Mouse (Mus musculus) T-helper 17 cell (primary cell): ENCODE data around the gene Pold4.

Experiments
- in situ Hi-C, 2 experiments: fragments of 300-600 bp; cut with MboI, MseI; formaldehyde crosslinking; loops; 1 replicate in 1 of 2; 2 replicates in 1 of 2; pipeline ENCODE4 v1.15.1; 2025; ENCODE audit warnings: high pct_unique_total_duplicates in 2 of 2

The Pold4 gene

DNA sequence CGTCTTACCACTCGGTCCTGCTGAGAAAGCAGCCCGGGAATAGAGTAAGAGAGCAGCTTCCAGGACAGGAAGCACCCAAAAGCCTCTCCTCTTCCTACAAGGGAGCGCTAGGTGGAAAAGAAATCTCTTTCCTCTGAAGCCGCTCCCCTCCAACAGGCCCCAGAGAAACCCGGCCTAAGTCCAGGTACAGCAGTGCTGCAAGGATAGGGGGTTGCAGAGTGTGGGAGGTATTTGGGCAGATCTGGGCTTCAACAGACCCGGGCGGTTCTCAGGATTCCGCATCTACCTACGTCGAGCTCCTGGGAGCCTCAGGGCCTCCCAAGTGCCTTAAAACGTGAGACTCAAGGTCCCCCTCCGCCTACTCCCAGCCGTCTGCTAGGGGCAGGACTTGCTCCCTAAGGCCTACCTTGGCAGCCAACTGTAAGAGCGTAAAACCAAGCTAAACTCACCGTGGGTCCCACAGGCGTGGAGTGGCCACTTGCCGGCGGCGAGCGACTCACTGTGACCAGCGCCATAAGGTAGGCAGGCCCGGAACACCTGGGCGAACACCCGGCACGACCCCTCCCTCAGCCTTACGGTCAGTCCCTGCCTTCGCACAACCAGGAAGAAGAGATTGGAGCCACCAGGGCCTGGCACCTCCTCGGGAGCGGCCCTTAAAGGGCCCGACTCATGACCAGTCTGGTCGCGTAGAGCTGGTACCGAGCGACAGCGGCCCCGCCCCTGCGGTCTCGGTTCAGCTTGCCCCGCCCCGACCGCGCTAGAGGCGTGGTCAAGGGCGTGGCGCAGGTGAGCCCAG, 37.1 kb downstream of the Pold4 start, which contains the start of gene Ssh3:
Gene Ssh3 (minus strand): TSS at position 615 of the 796 bp plus-strand sequence.
- in situ Hi-C loops = loop anchor here (5.0 kb wide), 1 partner anchor 44 kb away; no protein-coding TSS in a partner anchor

DNA sequence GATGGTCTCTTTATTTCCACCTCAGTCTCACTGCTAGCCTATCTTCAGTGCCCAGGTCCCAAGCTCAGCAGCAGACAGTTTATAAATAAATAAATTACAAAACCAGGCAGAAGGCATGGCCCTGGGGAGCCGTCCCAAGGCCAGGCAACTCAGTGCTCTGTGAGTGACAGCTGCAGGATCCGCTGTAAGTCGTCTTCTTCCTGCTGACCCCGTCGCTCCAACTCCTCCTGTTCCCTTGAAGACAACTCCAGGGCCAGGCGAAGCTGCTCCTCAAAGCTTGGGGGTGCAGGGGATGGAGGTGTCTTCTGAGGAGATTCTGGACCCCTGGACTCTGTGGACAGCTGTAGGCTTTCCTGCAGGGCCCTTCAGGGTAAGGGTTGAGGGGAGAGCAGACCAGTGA, 38.5 kb downstream of the Pold4 start:
- in situ Hi-C loops = no loop called here

DNA sequence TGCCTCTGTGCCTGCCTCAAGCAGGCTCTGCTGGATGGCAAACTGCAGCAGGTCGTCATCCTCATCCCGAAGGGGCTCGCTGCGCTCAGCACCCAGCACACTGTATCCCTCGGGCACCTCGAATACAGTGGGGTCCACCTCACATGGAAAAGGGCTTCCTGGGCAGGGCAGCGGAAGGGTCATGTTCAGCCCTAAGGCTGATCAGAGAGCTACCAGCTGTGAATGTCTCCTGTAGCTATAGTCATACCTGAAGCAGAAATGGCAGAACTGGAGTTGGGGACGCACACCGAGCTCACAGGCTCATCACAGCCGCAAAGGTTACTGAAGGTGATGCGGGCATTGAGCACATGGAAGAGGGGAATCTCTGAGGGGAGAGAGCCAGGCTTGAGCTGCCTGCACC, 39.3 kb downstream of the Pold4 start:
- in situ Hi-C loops = no loop called here

DNA sequence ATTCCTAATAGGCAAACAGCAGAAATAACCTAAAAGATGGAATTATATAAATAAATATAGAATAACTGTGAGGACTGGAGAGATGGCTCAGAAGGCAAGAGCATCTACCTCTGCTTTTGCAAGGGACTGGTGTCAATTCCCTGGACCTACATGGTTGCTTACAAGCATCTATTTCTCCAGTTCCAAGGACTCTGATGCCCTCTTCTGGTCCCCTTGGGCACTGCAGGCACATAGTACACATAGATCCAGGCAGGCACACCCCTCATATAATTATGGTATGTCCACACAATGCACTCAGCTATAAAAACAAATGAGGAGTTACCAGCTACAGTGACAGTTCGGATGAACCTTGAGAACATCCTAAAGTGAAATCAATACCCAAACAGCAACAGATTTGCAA, 47.8 kb downstream of the Pold4 start:
- in situ Hi-C loops = no loop called here

GRCm38 (mm10) chr19:4280425-4280824, 48.7 kb downstream of the Pold4 start:
- in situ Hi-C loops = no loop called here

DNA sequence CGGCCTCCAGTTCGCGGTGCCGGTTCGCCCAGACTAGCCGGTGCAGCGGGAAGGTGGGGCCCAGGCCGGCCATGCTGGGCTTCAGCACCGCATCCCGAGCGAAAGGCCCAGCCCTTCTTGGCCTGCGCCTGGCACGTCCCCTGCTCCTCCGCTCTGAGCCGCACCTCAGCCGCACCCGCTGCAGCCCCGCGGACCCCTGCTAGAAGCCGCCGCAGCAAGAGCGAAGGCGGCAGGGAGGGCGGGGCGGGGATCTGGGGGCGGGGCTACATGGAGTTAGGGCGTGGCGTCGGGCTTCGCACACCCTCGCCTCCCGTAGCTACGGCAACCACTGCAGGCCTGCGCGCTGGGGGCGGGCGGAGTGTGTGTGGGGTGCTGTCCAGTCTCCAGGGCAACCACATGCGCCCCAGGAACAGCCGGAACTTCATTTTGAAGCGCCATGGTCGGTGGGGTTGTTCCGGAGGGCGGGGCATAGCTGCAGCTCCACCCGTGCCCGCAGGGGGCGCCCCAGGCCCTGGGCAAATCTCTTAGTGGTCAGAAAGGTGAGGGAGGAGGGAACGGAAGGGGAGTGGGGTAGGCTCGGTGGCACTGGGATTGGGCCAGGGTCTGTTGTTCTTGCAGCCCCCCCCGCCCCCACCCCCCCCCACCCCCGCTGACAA, 51.3 kb downstream of the Pold4 start, which contains the start of gene Ankrd13d:
Gene Ankrd13d (minus strand): TSS at position 240 of the 656 bp plus-strand sequence.
- in situ Hi-C loops = no loop called here
